Mouse (Mus musculus) CH12.LX (cell line): ENCODE measurements around the gene Best3. TPM values are rescaled to one million over a fixed set of nuclear protein-coding genes. Genes with fewer than 3 reads are reported as not detected.

ENCODE experiments used
- DNase-seq: peaks from one replicate; pipeline ENCODE4 v3.0.0-alpha.2; 2013; ENCODE audit errors: extremely low read depth
- H3K27ac ChIP-seq: 2 replicates; pipeline ENCODE4 v1.5.1; 2012; ENCODE audit warnings: low read depth, mild to moderate bottlenecking, control low read depth, moderate library complexity; ENCODE audit not compliant: insufficient read depth
- H3K27me3 ChIP-seq: replicated peaks from 2 replicates; pipeline ENCODE3; 2012; ENCODE audit warnings: inconsistent platforms
- H3K36me3 ChIP-seq, 2 experiments: replicated peaks in 1 of 2; 2 replicates each; pipeline versions ENCODE3 to v1.6.1; 2012; ENCODE audit warnings: inconsistent platforms in 1 of 2, low read length in 1 of 2, mild to moderate bottlenecking in 1 of 2, mixed read lengths in 1 of 2, moderate library complexity in 1 of 2; ENCODE audit not compliant: control insufficient read depth in 1 of 2, insufficient read depth in 1 of 2
- H3K4me1 ChIP-seq, 2 experiments: 2 replicates each; pipeline ENCODE4 v1.6.1; 2012; ENCODE audit warnings: inconsistent platforms in 1 of 2, moderate library complexity in 1 of 2; ENCODE audit not compliant: insufficient read depth in 2 of 2, control insufficient read depth in 1 of 2
- H3K4me2 ChIP-seq: 2 replicates; pipeline ENCODE4 v1.6.1; 2012; ENCODE audit warnings: low read depth, mild to moderate bottlenecking, control low read depth; ENCODE audit not compliant: poor library complexity, insufficient read depth, severe bottlenecking
- H3K4me3 ChIP-seq, 3 experiments: fragments of 150-350 bp in 1 of 3; sonication (generic) in 1 of 3; replicated peaks in 1 of 3; 2 replicates each; pipeline versions ENCODE3 to v1.5.1; 2011 to 2012; ENCODE audit warnings: low read depth in 2 of 3, low read length in 2 of 3, mild to moderate bottlenecking in 2 of 3, moderate library complexity in 2 of 3, control low read depth in 1 of 3, improper control_type of control experiment in 1 of 3, inconsistent platforms in 1 of 3, mixed read lengths in 1 of 3; ENCODE audit not compliant: poor library complexity in 1 of 3
- H3K79me2 ChIP-seq: replicated peaks from 2 replicates; pipeline ENCODE4 v1.6.1; 2012; ENCODE audit warnings: mild to moderate bottlenecking, moderate library complexity; ENCODE audit not compliant: control insufficient read depth, poor library complexity, insufficient read depth, severe bottlenecking; ENCODE audit errors: extremely low read depth
- H3K9ac ChIP-seq: 2 replicates; pipeline ENCODE4 v1.6.1; 2012; ENCODE audit warnings: low read depth, mild to moderate bottlenecking, control low read depth, moderate library complexity; ENCODE audit not compliant: insufficient read depth
- H3K9me3 ChIP-seq: replicated peaks from 2 replicates; pipeline ENCODE3; 2012; ENCODE audit warnings: low read length, inconsistent platforms, mixed read lengths
- BHLHE40 ChIP-seq: IDR thresholded peaks from 2 replicates; pipeline ENCODE4 v1.6.1; 2011; ENCODE audit warnings: mild to moderate bottlenecking, low read depth, low read length, improper control_type of control experiment
- CHD2 ChIP-seq: IDR thresholded peaks from 2 replicates; pipeline ENCODE4 v1.6.1; 2011; ENCODE audit warnings: low read length, improper control_type of control experiment
- CTCF ChIP-seq, 2 experiments: IDR thresholded peaks in 1 of 2; conservative IDR thresholded peaks in 1 of 2; 2 replicates each; pipeline ENCODE4 v1.5.1; 2011 to 2012; ENCODE audit warnings: low read depth in 2 of 2, low read length in 2 of 2, improper control_type of control experiment in 1 of 2, inconsistent platforms in 1 of 2, mild to moderate bottlenecking in 1 of 2, moderate library complexity in 1 of 2
- E2F4 ChIP-seq: IDR thresholded peaks from 2 replicates; pipeline ENCODE4 v1.6.1; 2011; ENCODE audit warnings: low read depth, low read length, improper control_type of control experiment; ENCODE audit not compliant: insufficient replicate concordance
- ELF1 ChIP-seq: IDR thresholded peaks from 2 replicates; pipeline ENCODE4 v1.6.1; 2014; ENCODE audit warnings: low read depth, mild to moderate bottlenecking, inconsistent platforms, low read length, improper control_type of control experiment
- EP300 ChIP-seq: IDR thresholded peaks from 2 replicates; pipeline ENCODE4 v1.6.1; 2011; ENCODE audit warnings: low read length, improper control_type of control experiment
- ETS1 ChIP-seq: conservative IDR thresholded peaks from 2 replicates; pipeline ENCODE4 v1.6.1; 2012; ENCODE audit warnings: low read depth, mild to moderate bottlenecking, inconsistent platforms, low read length, improper control_type of control experiment, moderate library complexity
- GABPA ChIP-seq: IDR thresholded peaks from 2 replicates; pipeline ENCODE4 v1.6.1; 2012; ENCODE audit warnings: low read depth, low read length, improper control_type of control experiment, inconsistent platforms; ENCODE audit not compliant: insufficient replicate concordance
- HCFC1 ChIP-seq: IDR thresholded peaks from 2 replicates; pipeline ENCODE4 v1.6.1; 2012; ENCODE audit warnings: low read depth, mild to moderate bottlenecking, inconsistent platforms, low read length, improper control_type of control experiment
- JUN ChIP-seq: IDR thresholded peaks from 2 replicates; pipeline ENCODE4 v1.6.1; 2011; ENCODE audit warnings: low read depth, mild to moderate bottlenecking, low read length, improper control_type of control experiment, moderate library complexity; ENCODE audit not compliant: insufficient read depth
- KAT2A ChIP-seq: IDR thresholded peaks from 2 replicates; pipeline ENCODE4 v1.6.1; 2012; ENCODE audit warnings: low read length, improper control_type of control experiment, inconsistent platforms; ENCODE audit not compliant: insufficient replicate concordance
- MAFK ChIP-seq: IDR thresholded peaks from 2 replicates; pipeline ENCODE4 v1.6.1; 2011; ENCODE audit warnings: low read length, improper control_type of control experiment; ENCODE audit not compliant: insufficient replicate concordance
- MAZ ChIP-seq: IDR thresholded peaks from 2 replicates; pipeline ENCODE4 v1.6.1; 2012; ENCODE audit warnings: low read depth, mild to moderate bottlenecking, inconsistent platforms, low read length, improper control_type of control experiment, moderate library complexity
- MEF2A ChIP-seq: IDR thresholded peaks from 2 replicates; pipeline ENCODE4 v1.6.1; 2014; ENCODE audit warnings: low read depth, mild to moderate bottlenecking, inconsistent platforms, low read length, improper control_type of control experiment, borderline replicate concordance
- MYC ChIP-seq: IDR thresholded peaks from 2 replicates; pipeline ENCODE4 v1.6.1; 2011; ENCODE audit warnings: low read depth, mild to moderate bottlenecking, improper control_type of control experiment, low read length
- NRF1 ChIP-seq: IDR thresholded peaks from 2 replicates; pipeline ENCODE4 v1.6.1; 2014; ENCODE audit warnings: low read depth, mild to moderate bottlenecking, inconsistent platforms, low read length, improper control_type of control experiment, moderate library complexity
- PAX5 ChIP-seq: IDR thresholded peaks from 2 replicates; pipeline ENCODE4 v1.6.1; 2012; ENCODE audit warnings: low read length, inconsistent platforms, mixed read lengths
- POLR2A ChIP-seq: IDR thresholded peaks from 2 replicates; pipeline ENCODE4 v1.6.1; 2011; ENCODE audit warnings: low read depth, mild to moderate bottlenecking, improper control_type of control experiment, low read length
- POLR2AphosphoS2 ChIP-seq: IDR thresholded peaks from 2 replicates; pipeline ENCODE4 v1.6.1; 2011; ENCODE audit warnings: low read depth, low read length, improper control_type of control experiment
- RAD21 ChIP-seq: IDR thresholded peaks from 2 replicates; pipeline ENCODE4 v1.6.1; 2011; ENCODE audit warnings: low read depth, mild to moderate bottlenecking, low read length, improper control_type of control experiment, moderate library complexity
- SIN3A ChIP-seq: IDR thresholded peaks from 2 replicates; pipeline ENCODE4 v1.6.1; 2012; ENCODE audit warnings: low read length, improper control_type of control experiment, inconsistent platforms
- SMC3 ChIP-seq: IDR thresholded peaks from 2 replicates; pipeline ENCODE4 v1.6.1; 2011; ENCODE audit warnings: low read depth, low read length, improper control_type of control experiment
- ZC3H11A ChIP-seq: IDR thresholded peaks from 2 replicates; pipeline ENCODE4 v1.6.1; 2012; ENCODE audit warnings: low read depth, mild to moderate bottlenecking, inconsistent platforms, low read length, improper control_type of control experiment
- dilution Hi-C: fragments of 300-500 bp; cut with MboI; formaldehyde crosslinking; loops from 2 replicates; pipeline ENCODE4 v1.14.3; 2020; ENCODE audit warnings: low sequenced_read_pairs; ENCODE audit not compliant: extremely low pct_unique_long_range_greater_than_20kb, extremely low pct_ligation_motif_present
- in situ Hi-C: fragments of 300-500 bp; cut with MboI; formaldehyde crosslinking; loops from 3 replicates; pipeline ENCODE4 v1.14.3; 2019; ENCODE audit warnings: low sequenced_read_pairs, low pct_ligation_motif_present, low pct_unique_long_range_greater_than_20kb, mixed read lengths
- polyA plus RNA-seq: library from polyadenylated mRNA; unstranded; fragments of >175 nt; gene quantifications from 2 replicates; pipeline ENCODE4 v1.2.1, GENCODE M21; 2012; ENCODE audit warnings: low read depth; ENCODE audit not compliant: insufficient read length
- total RNA-seq, 2 experiments: library from RNA; depleted of rRNA; stranded (reverse); fragments of 300-350 nt in 1 of 2; fragments of >200 nt in 1 of 2; gene quantifications; 2 replicates each; pipeline ENCODE4 v1.2.3; 2012 to 2014

Best3 gene
- total and polyA plus RNA-seq, 3 experiments = not detected

- H3K79me2 ChIP-seq = peaks cover 36% of the 10 kb centered on the region
- peak overlapping the region; percentile 93; the same call in 1 of the 2 replicates for H3K4me2 ChIP-seq
- no peak for TF ChIP-seq CTCF (conservative IDR thresholded peaks at IDR 0.05 in 1 of 2, IDR thresholded peaks at IDR 0.05 in 1 of 2; ENCODE audit: low read depth in 2 of 2, low read length in 2 of 2)
- TF ChIP-seq BHLHE40 = no peak
- H3K9me3 ChIP-seq = no peaks in the 10 kb centered on the region
- H3K27ac ChIP-seq = no peak overlapping the region
- H3K9ac ChIP-seq = peak overlapping the region; percentile 44; the same call in 1 of the 2 replicates
- no peak for DNase-seq
- peaks cover 5 to 29% of the 10 kb centered on the region in 2 experiments; a peak in 3 of 4 replicates for H3K4me1 ChIP-seq
- peak overlapping the region in 2 of 3 experiments; percentile 30 to 70 for H3K4me3 ChIP-seq
- peaks cover 27 to 32% of the 10 kb centered on the region in 2 experiments for H3K36me3 ChIP-seq
- H3K27me3 ChIP-seq = no peaks in the 10 kb centered on the region
- in situ Hi-C loops (no loop called here), dilution Hi-C loops (no loop called here)
Observed at GRCm38 (mm10) chr10:117064076-117064475, 78.0 kb downstream of the Best3 start.

- Histone ChIP-seq H3K36me3 (peaks cover 28 to 41% of the 10 kb centered on the region in 2 experiments), H3K4me2 (no peak overlapping the region), H3K4me3 (no peak overlapping the region), H3K79me2 (no peaks in the 10 kb centered on the region), H3K9ac (no peak overlapping the region), H3K27ac (no peak overlapping the region), H3K9me3 (peaks cover 3% of the 10 kb centered on the region), H3K27me3 (no peaks in the 10 kb centered on the region), H3K4me1 (no peaks in the 10 kb centered on the region)
- dilution Hi-C loops (no loop called here), in situ Hi-C loops (no loop called here)
- no peak for DNase-seq
- TF ChIP-seq CTCF (conservative IDR thresholded peaks at IDR 0.05 in 1 of 2, IDR thresholded peaks at IDR 0.05 in 1 of 2; ENCODE audit: low read depth in 2 of 2, low read length in 2 of 2) (peak in 1 of 2 experiments; percentile 19; a peak in 1 of 4 replicates), POLR2A (no peak), HCFC1 (no peak)
Observed at GRCm38 (mm10) chr10:117069109-117069508, 83.0 kb downstream of the Best3 start.

- H3K36me3 ChIP-seq = peaks cover 42 to 65% of the 10 kb centered on the region in 2 experiments
- no peak overlapping the region for H3K27ac ChIP-seq
- dilution Hi-C loops (no loop called here), in situ Hi-C loops (no loop called here)
- H3K4me3 ChIP-seq = no peak overlapping the region
- DNase-seq = no peak
- no peak overlapping the region for H3K9ac ChIP-seq
- H3K4me2 ChIP-seq = no peak overlapping the region; the same call in 1 of the 2 replicates
- H3K79me2 ChIP-seq = no peaks in the 10 kb centered on the region
- TF ChIP-seq MEF2A (no peak), EP300 (no peak), E2F4 (no peak), ZC3H11A (no peak), BHLHE40 (no peak), POLR2AphosphoS2 (no peak), MYC (no peak), KAT2A (no peak), GABPA (no peak), ELF1 (no peak), MAFK (no peak), PAX5 (no peak), MAZ (no peak), NRF1 (no peak), SMC3 (no peak), RAD21 (no peak), SIN3A (no peak), JUN (no peak), CHD2 (no peak), ETS1 (no peak)
- no peaks in the 10 kb centered on the region for H3K4me1 ChIP-seq
- H3K9me3 ChIP-seq = peaks cover 3% of the 10 kb centered on the region
- no peaks in the 10 kb centered on the region for H3K27me3 ChIP-seq
Observed at GRCm38 (mm10) chr10:117072191-117072888, 86.2 kb downstream of the Best3 start.
